Mouse (Mus musculus) CH12.LX (cell line): Measurements from ENCODE around the gene Wdfy2. TPM values are rescaled to one million over a fixed set of nuclear protein-coding genes. Genes with fewer than 3 reads are reported as not detected.

ENCODE experiments used
- DNase-seq: peaks from one replicate; pipeline ENCODE4 v3.0.0-alpha.2; 2013; ENCODE audit errors: extremely low read depth
- H3K27ac ChIP-seq: 2 replicates; pipeline ENCODE4 v1.5.1; 2012; ENCODE audit warnings: low read depth, mild to moderate bottlenecking, control low read depth, moderate library complexity; ENCODE audit not compliant: insufficient read depth
- H3K27me3 ChIP-seq: replicated peaks from 2 replicates; pipeline ENCODE3; 2012; ENCODE audit warnings: inconsistent platforms
- H3K36me3 ChIP-seq, 2 experiments: replicated peaks in 1 of 2; 2 replicates each; pipeline versions ENCODE3 to v1.6.1; 2012; ENCODE audit warnings: inconsistent platforms in 1 of 2, low read length in 1 of 2, mild to moderate bottlenecking in 1 of 2, mixed read lengths in 1 of 2, moderate library complexity in 1 of 2; ENCODE audit not compliant: control insufficient read depth in 1 of 2, insufficient read depth in 1 of 2
- H3K4me1 ChIP-seq, 2 experiments: 2 replicates each; pipeline ENCODE4 v1.6.1; 2012; ENCODE audit warnings: inconsistent platforms in 1 of 2, moderate library complexity in 1 of 2; ENCODE audit not compliant: insufficient read depth in 2 of 2, control insufficient read depth in 1 of 2
- H3K4me2 ChIP-seq: 2 replicates; pipeline ENCODE4 v1.6.1; 2012; ENCODE audit warnings: low read depth, mild to moderate bottlenecking, control low read depth; ENCODE audit not compliant: poor library complexity, insufficient read depth, severe bottlenecking
- H3K4me3 ChIP-seq, 3 experiments: fragments of 150-350 bp in 1 of 3; sonication (generic) in 1 of 3; replicated peaks in 1 of 3; 2 replicates each; pipeline versions ENCODE3 to v1.5.1; 2011 to 2012; ENCODE audit warnings: low read depth in 2 of 3, low read length in 2 of 3, mild to moderate bottlenecking in 2 of 3, moderate library complexity in 2 of 3, control low read depth in 1 of 3, improper control_type of control experiment in 1 of 3, inconsistent platforms in 1 of 3, mixed read lengths in 1 of 3; ENCODE audit not compliant: poor library complexity in 1 of 3
- H3K79me2 ChIP-seq: replicated peaks from 2 replicates; pipeline ENCODE4 v1.6.1; 2012; ENCODE audit warnings: mild to moderate bottlenecking, moderate library complexity; ENCODE audit not compliant: control insufficient read depth, poor library complexity, insufficient read depth, severe bottlenecking; ENCODE audit errors: extremely low read depth
- H3K9ac ChIP-seq: 2 replicates; pipeline ENCODE4 v1.6.1; 2012; ENCODE audit warnings: low read depth, mild to moderate bottlenecking, control low read depth, moderate library complexity; ENCODE audit not compliant: insufficient read depth
- H3K9me3 ChIP-seq: replicated peaks from 2 replicates; pipeline ENCODE3; 2012; ENCODE audit warnings: low read length, inconsistent platforms, mixed read lengths
- BHLHE40 ChIP-seq: IDR thresholded peaks from 2 replicates; pipeline ENCODE4 v1.6.1; 2011; ENCODE audit warnings: mild to moderate bottlenecking, low read depth, low read length, improper control_type of control experiment
- CHD1 ChIP-seq: IDR thresholded peaks from 2 replicates; pipeline ENCODE4 v1.6.1; 2012; ENCODE audit warnings: low read depth, low read length, improper control_type of control experiment, inconsistent platforms
- CHD2 ChIP-seq: IDR thresholded peaks from 2 replicates; pipeline ENCODE4 v1.6.1; 2011; ENCODE audit warnings: low read length, improper control_type of control experiment
- CTCF ChIP-seq, 2 experiments: IDR thresholded peaks in 1 of 2; conservative IDR thresholded peaks in 1 of 2; 2 replicates each; pipeline ENCODE4 v1.5.1; 2011 to 2012; ENCODE audit warnings: low read depth in 2 of 2, low read length in 2 of 2, improper control_type of control experiment in 1 of 2, inconsistent platforms in 1 of 2, mild to moderate bottlenecking in 1 of 2, moderate library complexity in 1 of 2
- E2F4 ChIP-seq: IDR thresholded peaks from 2 replicates; pipeline ENCODE4 v1.6.1; 2011; ENCODE audit warnings: low read depth, low read length, improper control_type of control experiment; ENCODE audit not compliant: insufficient replicate concordance
- EP300 ChIP-seq: IDR thresholded peaks from 2 replicates; pipeline ENCODE4 v1.6.1; 2011; ENCODE audit warnings: low read length, improper control_type of control experiment
- HCFC1 ChIP-seq: IDR thresholded peaks from 2 replicates; pipeline ENCODE4 v1.6.1; 2012; ENCODE audit warnings: low read depth, mild to moderate bottlenecking, inconsistent platforms, low read length, improper control_type of control experiment
- IRF4 ChIP-seq: IDR thresholded peaks from 2 replicates; pipeline ENCODE4 v1.6.1; 2014; ENCODE audit warnings: low read depth, mild to moderate bottlenecking, inconsistent platforms, low read length, improper control_type of control experiment
- JUN ChIP-seq: IDR thresholded peaks from 2 replicates; pipeline ENCODE4 v1.6.1; 2011; ENCODE audit warnings: low read depth, mild to moderate bottlenecking, low read length, improper control_type of control experiment, moderate library complexity; ENCODE audit not compliant: insufficient read depth
- MAX ChIP-seq: IDR thresholded peaks from 2 replicates; pipeline ENCODE4 v1.6.1; 2011; ENCODE audit warnings: low read length, improper control_type of control experiment
- MEF2A ChIP-seq: IDR thresholded peaks from 2 replicates; pipeline ENCODE4 v1.6.1; 2014; ENCODE audit warnings: low read depth, mild to moderate bottlenecking, inconsistent platforms, low read length, improper control_type of control experiment, borderline replicate concordance
- POLR2A ChIP-seq: IDR thresholded peaks from 2 replicates; pipeline ENCODE4 v1.6.1; 2011; ENCODE audit warnings: low read depth, mild to moderate bottlenecking, improper control_type of control experiment, low read length
- POLR2AphosphoS2 ChIP-seq: IDR thresholded peaks from 2 replicates; pipeline ENCODE4 v1.6.1; 2011; ENCODE audit warnings: low read depth, low read length, improper control_type of control experiment
- RAD21 ChIP-seq: IDR thresholded peaks from 2 replicates; pipeline ENCODE4 v1.6.1; 2011; ENCODE audit warnings: low read depth, mild to moderate bottlenecking, low read length, improper control_type of control experiment, moderate library complexity
- SMC3 ChIP-seq: IDR thresholded peaks from 2 replicates; pipeline ENCODE4 v1.6.1; 2011; ENCODE audit warnings: low read depth, low read length, improper control_type of control experiment
- TBP ChIP-seq: conservative IDR thresholded peaks from 2 replicates; pipeline ENCODE4 v1.6.1; 2011; ENCODE audit warnings: low read depth, low read length, improper control_type of control experiment
- USF1 ChIP-seq: IDR thresholded peaks from 2 replicates; pipeline ENCODE4 v1.6.1; 2014; ENCODE audit warnings: low read depth, mild to moderate bottlenecking, inconsistent platforms, low read length, improper control_type of control experiment
- USF2 ChIP-seq: conservative IDR thresholded peaks from 2 replicates; pipeline ENCODE4 v1.6.1; 2011; ENCODE audit warnings: low read depth, low read length, improper control_type of control experiment
- ZC3H11A ChIP-seq: IDR thresholded peaks from 2 replicates; pipeline ENCODE4 v1.6.1; 2012; ENCODE audit warnings: low read depth, mild to moderate bottlenecking, inconsistent platforms, low read length, improper control_type of control experiment
- ZMIZ1 ChIP-seq: IDR thresholded peaks from 2 replicates; pipeline ENCODE4 v1.6.1; 2012; ENCODE audit warnings: low read depth, mild to moderate bottlenecking, inconsistent platforms, low read length, improper control_type of control experiment
- ZNF384 ChIP-seq: IDR thresholded peaks from 2 replicates; pipeline ENCODE4 v1.6.1; 2012; ENCODE audit warnings: low read depth, low read length, improper control_type of control experiment, inconsistent platforms
- dilution Hi-C: fragments of 300-500 bp; cut with MboI; formaldehyde crosslinking; loops from 2 replicates; pipeline ENCODE4 v1.14.3; 2020; ENCODE audit warnings: low sequenced_read_pairs; ENCODE audit not compliant: extremely low pct_unique_long_range_greater_than_20kb, extremely low pct_ligation_motif_present
- in situ Hi-C: fragments of 300-500 bp; cut with MboI; formaldehyde crosslinking; loops from 3 replicates; pipeline ENCODE4 v1.14.3; 2019; ENCODE audit warnings: low sequenced_read_pairs, low pct_ligation_motif_present, low pct_unique_long_range_greater_than_20kb, mixed read lengths
- polyA plus RNA-seq: library from polyadenylated mRNA; unstranded; fragments of >175 nt; gene quantifications from 2 replicates; pipeline ENCODE4 v1.2.1, GENCODE M21; 2012; ENCODE audit warnings: low read depth; ENCODE audit not compliant: insufficient read length
- total RNA-seq, 2 experiments: library from RNA; depleted of rRNA; stranded (reverse); fragments of 300-350 nt in 1 of 2; fragments of >200 nt in 1 of 2; gene quantifications; 2 replicates each; pipeline ENCODE4 v1.2.3; 2012 to 2014

The Wdfy2 gene
- total and polyA plus RNA-seq, 3 experiments: 6.3 to 6.7 (median 6.6) TPM

- Histone ChIP-seq H3K4me2 (no peak overlapping the region), H3K27me3 (no peaks in the 10 kb centered on the region), H3K36me3 (no peaks in the 10 kb centered on the region), H3K79me2 (no peaks in the 10 kb centered on the region), H3K27ac (no peak overlapping the region), H3K9ac (no peak overlapping the region), H3K4me3 (no peak overlapping the region), H3K9me3 (no peaks in the 10 kb centered on the region), H3K4me1 (peaks cover 7 to 9% of the 10 kb centered on the region in 2 experiments)
- DNase-seq: no peak
- TF ChIP-seq SMC3 (no peak), RAD21 (no peak), IRF4 (no peak), ZNF384 (no peak), MEF2A (no peak), MAX (no peak), CTCF (conservative IDR thresholded peaks at IDR 0.05 in 1 of 2, IDR thresholded peaks at IDR 0.05 in 1 of 2; ENCODE audit: low read depth in 2 of 2, low read length in 2 of 2) (no peak), EP300 (no peak), CHD1 (no peak), TBP (no peak), ZMIZ1 (no peak), USF1 (no peak), POLR2A (no peak), ZC3H11A (no peak), CHD2 (no peak), HCFC1 (no peak), BHLHE40 (no peak), POLR2AphosphoS2 (no peak), JUN (no peak)
- dilution Hi-C loops (no loop called here), in situ Hi-C loops (no loop called here)
Observed at GRCm38 (mm10) chr14:62825575-62826332, 11.7 kb upstream of the Wdfy2 start.

- H3K9ac ChIP-seq: no peak overlapping the region
- in situ Hi-C loops (no loop called here), dilution Hi-C loops (no loop called here)
- H3K79me2 ChIP-seq: no peaks in the 10 kb centered on the region
- H3K4me1 ChIP-seq: peaks cover 7 to 23% of the 10 kb centered on the region in 2 experiments
- H3K36me3 ChIP-seq: no peaks in the 10 kb centered on the region
- H3K9me3 ChIP-seq: no peaks in the 10 kb centered on the region
- no peak for DNase-seq
- no peak overlapping the region for H3K27ac ChIP-seq
- H3K4me2 ChIP-seq: no peak overlapping the region
- TF ChIP-seq TBP (no peak), CTCF (conservative IDR thresholded peaks at IDR 0.05 in 1 of 2, IDR thresholded peaks at IDR 0.05 in 1 of 2; ENCODE audit: low read depth in 2 of 2, low read length in 2 of 2) (no peak), USF2 (no peak), E2F4 (no peak), IRF4 (no peak), CHD2 (no peak), ZMIZ1 (no peak)
- H3K27me3 ChIP-seq: no peaks in the 10 kb centered on the region
- no peak overlapping the region for H3K4me3 ChIP-seq
Observed at GRCm38 (mm10) chr14:62829291-62829690, 8.2 kb upstream of the Wdfy2 start.
